Mouse (Mus musculus) E14TG2a.4 (cell line): ENCODE measurements around the gene Ppp6r2.

ENCODE experiments used
- CTCF ChIP-seq: conservative IDR thresholded peaks from 2 replicates; pipeline ENCODE4 v1.5.1; 2014; ENCODE audit warnings: low read length
- NANOG ChIP-seq: IDR thresholded peaks from 2 replicates; pipeline ENCODE4 v1.6.1; 2014; ENCODE audit warnings: borderline replicate concordance, low read length, mixed read lengths
- POU5F1 ChIP-seq: IDR thresholded peaks from 2 replicates; pipeline ENCODE4 v1.6.1; 2014; ENCODE audit warnings: low read length, borderline replicate concordance

GRCm38 (mm10) chr15:89308406-89309139 lies 97.2 kb downstream of the Ppp6r2 start:
- TF ChIP-seq CTCF (no peak), POU5F1 (no peak), NANOG (no peak)
